Mouse (Mus musculus): ENCODE measurements around the gene Rras.
A peak's percentile ranks its signal among the peaks of the same experiment; 100 is the strongest.

Gene Rras

GRCm38 (mm10) chr7:45052181-45052861 lies 34.6 kb downstream of the Rras start:
- DNase-seq (ENCODE audit: low read depth, low spot score), result peak; percentile 49

- no peak for DNase-seq (ENCODE audit: low read depth, low spot score)
Observed at GRCm38 (mm10) chr7:45052862-45053116, 35.0 kb downstream of the Rras start, which contains the start of gene Prr12. Prr12 (minus strand) TSS chr7:45052881.

- peak; percentile 73 for DNase-seq (ENCODE audit: low read depth, low spot score)
Observed at GRCm38 (mm10) chr7:45053117-45053930, 35.6 kb downstream of the Rras start.

GRCm38 (mm10) chr7:45053931-45054510 lies 36.3 kb downstream of the Rras start:
- DNase-seq (ENCODE audit: low read depth, low spot score), result peak; percentile 98

GRCm38 (mm10) chr7:45056329-45056971 lies 38.7 kb downstream of the Rras start:
- DNase-seq (ENCODE audit: low read depth, low spot score), result no peak

GRCm38 (mm10) chr7:45056972-45057348 lies 39.2 kb downstream of the Rras start:
- DNase-seq (ENCODE audit: low read depth, low spot score), result no peak

GRCm38 (mm10) chr7:45058607-45059571 lies 41.1 kb downstream of the Rras start:
- no peak for DNase-seq (ENCODE audit: low read depth, low spot score)

- no peak for DNase-seq (ENCODE audit: low read depth, low spot score)
Observed at GRCm38 (mm10) chr7:45060632-45061122, 42.9 kb downstream of the Rras start.

GRCm38 (mm10) chr7:45061532-45062075 lies 43.8 kb downstream of the Rras start:
- peak; percentile 33 for DNase-seq (ENCODE audit: low read depth, low spot score)

- peak; percentile 97 for DNase-seq (ENCODE audit: low read depth, low spot score)
Observed at GRCm38 (mm10) chr7:45062239-45062835, 44.6 kb downstream of the Rras start, which contains the start of the genes Nosip and Prrg2. Nosip (plus strand) TSS chr7:45062429. Prrg2 (minus strand) TSS chr7:45062677.

GRCm38 (mm10) chr7:45067190-45067999 lies 49.6 kb downstream of the Rras start:
- DNase-seq (ENCODE audit: low read depth, low spot score), result no peak

- peak; percentile 74 for DNase-seq (ENCODE audit: low read depth, low spot score)
Observed at GRCm38 (mm10) chr7:45068000-45068318, 50.2 kb downstream of the Rras start.

GRCm38 (mm10) chr7:45069671-45070070 lies 51.9 kb downstream of the Rras start:
- no peak for DNase-seq (ENCODE audit: low read depth, low spot score)

Data from 3T3-L1 (cell line).